Mouse (Mus musculus) C2C12 (cell line): ENCODE measurements around the gene Rxrg. TPM values are rescaled to one million over a fixed set of nuclear protein-coding genes. Genes with fewer than 3 reads are reported as not detected.

Source experiments
- H3K27me3 ChIP-seq: one replicate; pipeline ENCODE4 v1.6.1; 2011; ENCODE audit not compliant: control insufficient read depth, insufficient read depth, insufficient read length
- H3K36me3 ChIP-seq: one replicate; pipeline ENCODE4 v1.6.1; 2011; ENCODE audit not compliant: control insufficient read depth, insufficient read depth
- H3K4me3 ChIP-seq: one replicate; pipeline ENCODE4 v1.5.1; 2011; ENCODE audit warnings: mild to moderate bottlenecking, control low read depth; ENCODE audit not compliant: poor library complexity, insufficient read depth, severe bottlenecking
- H3K79me2 ChIP-seq: one replicate; pipeline ENCODE4 v1.6.1; 2011; ENCODE audit not compliant: control insufficient read depth, insufficient read depth
- H3K79me3 ChIP-seq: one replicate; pipeline ENCODE4 v1.6.1; 2011; ENCODE audit warnings: low read depth, control low read depth
- H3ac ChIP-seq: one replicate; pipeline ENCODE3; 2011; ENCODE audit warnings: low read depth; ENCODE audit not compliant: control insufficient read depth, insufficient read length
- CEBPB ChIP-seq: IDR thresholded peaks from one replicate; pipeline ENCODE4 v1.6.1; 2011; ENCODE audit warnings: low read depth, mild to moderate bottlenecking, control low read depth, moderate library complexity
- CTCF ChIP-seq: IDR thresholded peaks from one replicate; pipeline ENCODE4 v1.5.1; 2011; ENCODE audit not compliant: control insufficient read depth, insufficient read depth, insufficient read length
- FOSL1 ChIP-seq: IDR thresholded peaks from one replicate; pipeline ENCODE4 v1.8.0; 2011; ENCODE audit warnings: mild to moderate bottlenecking, low read length; ENCODE audit not compliant: poor library complexity, insufficient read depth, severe bottlenecking
- MAX ChIP-seq: IDR thresholded peaks from one replicate; pipeline ENCODE4 v1.6.1; 2011; ENCODE audit warnings: mild to moderate bottlenecking, control low read depth
- MYOD1 ChIP-seq: IDR thresholded peaks from one replicate; pipeline ENCODE4 v1.6.1; 2011; ENCODE audit warnings: low read depth; ENCODE audit not compliant: control insufficient read depth, insufficient read length
- MYOG ChIP-seq: IDR thresholded peaks from one replicate; pipeline ENCODE4 v1.6.1; 2011; ENCODE audit not compliant: control insufficient read depth, insufficient read length; ENCODE audit errors: extremely low read depth
- USF1 ChIP-seq: IDR thresholded peaks from one replicate; pipeline ENCODE4 v1.6.1; 2011; ENCODE audit warnings: low read depth, mild to moderate bottlenecking, control low read depth, moderate library complexity
- polyA plus RNA-seq: library from polyadenylated mRNA; unstranded; fragments of >200 nt; fragmentation: generic; extraction: Trizol; gene quantifications from one replicate; pipeline ENCODE4 v1.2.1, GENCODE M21; 2012; ENCODE audit warnings: missing spikeins

Gene Rxrg
- polyA plus RNA-seq, 1 experiment: not detected

DNA sequence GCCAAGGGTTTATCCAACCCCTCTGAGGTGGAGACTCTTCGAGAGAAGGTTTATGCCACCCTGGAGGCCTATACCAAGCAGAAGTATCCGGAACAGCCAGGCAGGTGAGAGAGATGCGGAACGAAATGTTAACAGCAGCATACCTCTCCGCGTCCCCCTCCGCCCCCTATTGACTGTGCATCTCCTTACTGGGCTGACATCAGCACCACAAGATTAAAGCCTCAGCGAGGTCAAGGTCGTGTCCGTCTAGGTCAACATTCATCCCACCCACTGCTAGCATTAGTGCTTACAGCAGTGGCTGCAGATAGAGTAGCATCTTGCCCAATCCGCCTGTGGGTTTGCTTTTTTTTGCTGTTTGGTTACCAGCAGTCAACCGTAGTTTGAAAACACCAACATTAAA lies 37.5 kb downstream of the Rxrg start:
- H3ac ChIP-seq: no peak overlapping the region
- H3K79me3 ChIP-seq: no peaks in the 10 kb centered on the region
- H3K27me3 ChIP-seq: peaks cover 27% of the 10 kb centered on the region
- no peaks in the 10 kb centered on the region for H3K79me2 ChIP-seq
- H3K36me3 ChIP-seq: no peaks in the 10 kb centered on the region
- no peak for TF ChIP-seq MYOG
- no peak for TF ChIP-seq USF1
- TF ChIP-seq CEBPB: no peak
- no peak for TF ChIP-seq MYOD1
- no peak for TF ChIP-seq MAX
- no peak for TF ChIP-seq FOSL1
- TF ChIP-seq CTCF: no peak
- no peak overlapping the region for H3K4me3 ChIP-seq

DNA sequence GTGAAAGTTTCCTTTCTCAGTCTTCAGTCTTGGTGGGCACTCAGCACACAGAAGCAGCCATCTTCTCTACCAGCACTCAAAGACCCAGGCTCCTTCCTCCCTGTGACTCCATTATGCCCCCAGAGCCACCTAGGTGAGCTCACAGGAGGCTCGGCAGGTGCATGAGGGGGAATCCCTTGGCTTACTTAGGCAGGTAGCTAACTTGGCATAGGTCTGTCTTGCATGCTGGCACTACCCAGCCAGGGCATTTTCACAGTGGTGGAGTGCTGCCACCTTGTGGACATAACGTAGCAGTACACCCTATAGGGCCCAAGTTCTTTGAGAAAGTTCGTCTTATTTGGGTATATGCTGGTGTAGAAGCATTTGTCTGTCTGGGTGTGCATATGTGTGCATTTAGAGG lies 38.8 kb downstream of the Rxrg start:
- TF ChIP-seq MAX (no peak), CEBPB (no peak), CTCF (peak; percentile 69)
- H3K36me3 ChIP-seq: no peaks in the 10 kb centered on the region

DNA sequence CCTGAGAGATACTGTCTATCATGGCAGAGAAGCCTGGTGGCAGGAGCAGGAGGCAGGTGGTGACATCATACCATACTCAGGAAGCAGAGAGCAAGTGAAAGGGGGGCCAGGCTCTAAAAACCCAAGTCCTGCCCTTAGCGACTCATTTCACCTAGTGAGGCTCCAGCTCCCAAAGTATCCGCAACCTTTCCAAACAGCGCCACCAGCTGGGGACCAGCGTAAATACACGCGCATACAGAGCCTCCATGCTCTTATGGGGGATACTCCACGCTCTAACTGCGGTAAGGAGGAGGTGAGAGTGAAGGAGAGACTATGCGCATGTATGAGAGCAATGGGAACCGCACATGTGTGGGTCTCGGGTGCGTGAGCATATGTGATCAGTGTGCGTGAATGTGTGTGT lies 39.9 kb downstream of the Rxrg start:
- Histone ChIP-seq H3K36me3 (no peaks in the 10 kb centered on the region), H3K4me3 (no peak overlapping the region), H3ac (no peak overlapping the region), H3K27me3 (peaks cover 30% of the 10 kb centered on the region), H3K79me3 (no peaks in the 10 kb centered on the region), H3K79me2 (no peaks in the 10 kb centered on the region)
- TF ChIP-seq MAX (no peak), CTCF (no peak), FOSL1 (no peak), MYOD1 (no peak), USF1 (no peak), MYOG (no peak), CEBPB (no peak)

More for the DNA sequence above, 38.8 kb downstream of the Rxrg start:
- H3K79me3 ChIP-seq: no peaks in the 10 kb centered on the region
- H3K27me3 ChIP-seq: peaks cover 29% of the 10 kb centered on the region
- H3K4me3 ChIP-seq: no peak overlapping the region
- H3ac ChIP-seq: no peak overlapping the region
- no peaks in the 10 kb centered on the region for H3K79me2 ChIP-seq

DNA sequence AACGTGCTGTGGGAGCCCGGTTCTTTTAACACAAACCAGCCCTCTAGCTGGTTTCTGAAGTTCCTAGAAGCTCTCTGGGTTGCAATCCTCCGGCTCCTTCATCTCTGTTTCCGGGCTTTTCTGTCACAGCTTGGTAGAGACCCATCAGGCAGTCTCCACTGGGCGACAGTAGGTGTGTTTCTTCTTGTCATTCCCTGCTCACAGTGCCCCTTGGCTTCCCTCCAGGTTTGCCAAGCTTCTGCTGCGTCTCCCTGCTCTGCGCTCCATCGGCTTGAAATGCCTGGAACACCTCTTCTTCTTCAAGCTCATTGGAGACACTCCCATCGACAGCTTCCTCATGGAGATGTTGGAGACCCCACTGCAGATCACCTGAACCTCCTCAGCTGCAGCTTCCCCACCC lies 40.7 kb downstream of the Rxrg start:
- Histone ChIP-seq H3ac (no peak overlapping the region), H3K27me3 (peaks cover 38% of the 10 kb centered on the region), H3K4me3 (no peak overlapping the region)

DNA sequence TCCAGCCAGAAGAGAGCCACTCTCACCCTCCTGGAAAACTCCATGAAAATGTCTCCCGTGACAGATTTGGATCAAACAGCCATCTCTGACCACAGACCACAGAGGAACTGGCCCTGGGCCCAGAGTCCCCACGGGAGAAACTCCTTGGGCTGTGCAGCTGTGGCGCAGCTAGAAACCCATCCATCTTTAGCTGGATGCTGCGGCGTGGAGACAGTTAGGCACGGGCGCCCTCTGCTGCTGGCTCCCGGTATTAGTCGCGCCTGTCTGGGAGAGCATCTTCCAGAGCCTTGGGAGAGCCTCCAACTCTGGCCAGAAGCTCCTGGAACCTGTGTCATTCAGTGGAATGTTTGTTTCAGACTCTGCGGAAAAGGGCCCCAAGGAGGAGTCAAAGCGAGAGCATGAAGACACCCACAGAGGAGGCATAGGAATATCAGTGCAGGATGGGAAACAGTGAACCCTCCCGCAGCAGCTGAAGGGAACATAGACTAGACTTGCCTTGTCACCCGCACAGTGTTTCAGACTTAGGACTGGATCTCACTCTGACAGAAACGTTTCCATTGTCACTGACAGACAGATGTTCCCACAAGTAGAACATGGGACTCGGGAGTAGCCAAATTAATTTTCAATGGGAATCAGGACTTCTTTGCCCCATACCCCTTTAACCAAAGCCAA lies 46.8 kb downstream of the Rxrg start:
- TF ChIP-seq CTCF: peak; percentile 84
- no peak for TF ChIP-seq CEBPB
- TF ChIP-seq MAX: no peak
- TF ChIP-seq MYOG: no peak
- no peak for TF ChIP-seq USF1
- TF ChIP-seq MYOD1: peak; percentile 44
- no peak for TF ChIP-seq FOSL1
- Histone ChIP-seq H3K79me3 (no peaks in the 10 kb centered on the region), H3K27me3 (peaks cover 26% of the 10 kb centered on the region), H3ac (no peak overlapping the region), H3K4me3 (no peak overlapping the region), H3K79me2 (no peaks in the 10 kb centered on the region), H3K36me3 (no peaks in the 10 kb centered on the region)

More for the DNA sequence above, 40.7 kb downstream of the Rxrg start:
- Histone ChIP-seq H3K79me2 (no peaks in the 10 kb centered on the region), H3K36me3 (no peaks in the 10 kb centered on the region), H3K79me3 (no peaks in the 10 kb centered on the region)
- no peak for TF ChIP-seq MYOD1
- no peak for TF ChIP-seq CTCF
- no peak for TF ChIP-seq MYOG
- TF ChIP-seq FOSL1: no peak
- TF ChIP-seq CEBPB: no peak
- no peak for TF ChIP-seq MAX
- TF ChIP-seq USF1: no peak

DNA sequence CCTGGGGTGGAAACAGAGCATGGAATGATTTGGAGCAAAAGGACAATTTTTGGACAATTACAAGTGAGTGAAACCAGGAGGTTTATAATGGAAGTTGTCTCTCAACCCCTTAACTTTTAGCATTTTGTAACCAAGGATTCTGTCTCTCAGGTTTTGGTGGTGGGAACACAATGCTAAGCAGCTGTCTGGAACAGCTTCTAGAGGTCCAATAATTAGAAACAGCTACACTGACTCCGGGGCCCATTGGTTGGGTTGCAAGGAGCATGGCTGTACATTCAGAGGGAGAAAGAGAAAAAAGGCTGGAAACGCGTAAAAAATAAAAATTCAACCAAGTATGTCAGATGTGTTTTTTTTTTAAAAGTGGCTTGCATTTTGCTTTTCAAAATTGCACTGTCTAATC lies 50.5 kb downstream of the Rxrg start:
- Histone ChIP-seq H3K4me3 (no peak overlapping the region), H3K79me3 (no peaks in the 10 kb centered on the region), H3K27me3 (peaks cover 6% of the 10 kb centered on the region), H3K36me3 (no peaks in the 10 kb centered on the region), H3K79me2 (no peaks in the 10 kb centered on the region), H3ac (no peak overlapping the region)
- no peak for TF ChIP-seq MYOD1
